Mouse (Mus musculus) intestine, embryonic 14.5 days (tissue): Measurements from ENCODE around the gene Tubgcp2. TPM values are rescaled to one million over a fixed set of nuclear protein-coding genes. Genes with fewer than 3 reads are reported as not detected.

Experiments
- ATAC-seq: fragments of 200-750 bp; cut with Nextera tagmentation; replicated peaks from 2 replicates; pipeline ENCODE4 v1.8.0; 2017; ENCODE audit warnings: low read depth, moderate number of reproducible peaks, moderate TSS enrichment, moderate library complexity; ENCODE audit not compliant: low FRiP score, low TSS enrichment
- DNase-seq: peaks from one replicate; pipeline ENCODE4 v3.0.0-alpha.2; 2018; ENCODE audit warnings: low spot score
- H3K27ac ChIP-seq: fragments of 300-500 bp; sonication (generic); 2 replicates; pipeline ENCODE4 v1.5.1; 2014; ENCODE audit warnings: low read depth, mild to moderate bottlenecking, control low read depth
- H3K27me3 ChIP-seq: fragments of 300-500 bp; sonication (generic); replicated peaks from 2 replicates; pipeline ENCODE4 v1.6.1; 2014; ENCODE audit warnings: low read length, control low read depth; ENCODE audit not compliant: control insufficient read depth, insufficient read depth
- H3K36me3 ChIP-seq: fragments of 300-500 bp; sonication (generic); 2 replicates; pipeline ENCODE4 v1.6.1; 2014; ENCODE audit warnings: low read length, control low read depth; ENCODE audit not compliant: control insufficient read depth, insufficient read depth
- H3K4me1 ChIP-seq: fragments of 300-500 bp; sonication (generic); replicated peaks from 2 replicates; pipeline ENCODE4 v1.6.1; 2014; ENCODE audit warnings: low read length, control low read depth, mixed read lengths; ENCODE audit not compliant: control insufficient read depth, insufficient read depth
- H3K4me2 ChIP-seq: fragments of 300-500 bp; sonication (generic); 2 replicates; pipeline ENCODE4 v1.6.1; 2014; ENCODE audit warnings: low read length
- H3K4me3 ChIP-seq: fragments of 300-500 bp; sonication (generic); 2 replicates; pipeline ENCODE4 v1.5.1; 2014; ENCODE audit warnings: low read depth, low read length, control low read depth, mixed read lengths
- H3K9ac ChIP-seq: fragments of 300-500 bp; sonication (generic); 2 replicates; pipeline ENCODE4 v1.6.1; 2014; ENCODE audit warnings: mild to moderate bottlenecking, low read length
- H3K9me3 ChIP-seq: fragments of 300-500 bp; sonication (generic); 2 replicates; pipeline ENCODE4 v1.6.1; 2016; ENCODE audit warnings: low read length, control low read depth; ENCODE audit not compliant: control insufficient read depth
- WGBS: fragments of 180-500 bp; shearing (Covaris S2); extraction: QIAGEN DNeasy Blood & Tissue Kit; methylation state at CpG from one replicate; pipeline ENCODE4 v1.1.7; 2014; 5-methylcytosine and 5-hydroxymethylcytosine counted together
- polyA plus RNA-seq: library from polyadenylated mRNA; unstranded; fragments of >200 nt; fragmentation: Nextera tagmentation; extraction: Ambion mirVana; gene quantifications from 2 replicates; pipeline ENCODE4 v1.2.1, GENCODE M21; 2014

The Tubgcp2 gene
- polyA plus RNA-seq: 56.0 and 61.2 TPM in 2 replicates

- WGBS: under 1% methylated on average over 69 of the region's 69 CpGs
- H3K27me3 ChIP-seq: no peaks in the 10 kb centered on the region
- H3K4me3 ChIP-seq: peak within 1 kb of the TSS; percentile 99
- ATAC-seq: peak; percentile 98
- peak within 1 kb of the TSS; percentile 88 for H3K27ac ChIP-seq
- peak within 1 kb of the TSS; percentile 77 for H3K9ac ChIP-seq
- no peaks in the 10 kb centered on the region for H3K9me3 ChIP-seq
- peak; percentile 97 for DNase-seq
- H3K36me3 ChIP-seq: peaks cover 37% of the 10 kb centered on the region
- H3K4me2 ChIP-seq: peak within 1 kb of the TSS; percentile 74
- H3K4me1 ChIP-seq: peaks cover 13% of the 10 kb centered on the region
Measured at GRCm38 (mm10) chr7:140036281-140037170, at the start of gene Tubgcp2, which contains the start of gene Zfp511. Gene Tubgcp2 (minus strand): TSS chr7:140036669. Gene Zfp511 (plus strand): TSS chr7:140036391.

GRCm38 (mm10) chr7:140082242-140082678 is 45.8 kb upstream of the Tubgcp2 start, which contains the start of gene Caly:
Gene Caly (minus strand): TSS chr7:140082548.
- DNase-seq: peak; percentile 70
- peaks cover 3% of the 10 kb centered on the region; the same call in 1 of the 2 replicates for H3K4me1 ChIP-seq
- ATAC-seq: peak; percentile 23; the same call in 1 of the 2 replicates
- no peak within 1 kb of the TSS for H3K27ac ChIP-seq
- no peaks in the 10 kb centered on the region for H3K9me3 ChIP-seq
- 6% methylated on average over 18 of the region's 18 CpGs for WGBS
- no peaks in the 10 kb centered on the region for H3K36me3 ChIP-seq
- H3K27me3 ChIP-seq: peaks cover 38% of the 10 kb centered on the region
- no peak within 1 kb of the TSS for H3K9ac ChIP-seq
- H3K4me2 ChIP-seq: no peak within 1 kb of the TSS
- H3K4me3 ChIP-seq: no peak within 1 kb of the TSS

- 0 out of 2 replicates have a peak, but pooled peaks have one; percentile 33 for ATAC-seq
Measured at GRCm38 (mm10) chr7:140081408-140082241, 45.2 kb upstream of the Tubgcp2 start.

GRCm38 (mm10) chr7:140080503-140081156 is 44.2 kb upstream of the Tubgcp2 start:
- H3K4me2 ChIP-seq: peak overlapping the region; percentile 47
- peak; percentile 76 for DNase-seq
- H3K27ac ChIP-seq: no peak overlapping the region
- H3K9ac ChIP-seq: no peak overlapping the region
- H3K36me3 ChIP-seq: no peaks in the 10 kb centered on the region
- WGBS: 4% methylated on average over 24 of the region's 24 CpGs
- peaks cover 3% of the 10 kb centered on the region; the same call in 1 of the 2 replicates for H3K4me1 ChIP-seq
- ATAC-seq: peak; percentile 59; the same call in 1 of the 2 replicates
- H3K9me3 ChIP-seq: no peaks in the 10 kb centered on the region
- peaks cover 38% of the 10 kb centered on the region for H3K27me3 ChIP-seq
- peak overlapping the region; percentile 28 for H3K4me3 ChIP-seq

More at GRCm38 (mm10) chr7:140081408-140082241, 45.2 kb upstream of the Tubgcp2 start:
- Histone ChIP-seq H3K9ac (no peak overlapping the region), H3K27ac (no peak overlapping the region), H3K4me3 (no peak overlapping the region), H3K4me2 (no peak overlapping the region), H3K4me1 (peaks cover 3% of the 10 kb centered on the region; the same call in 1 of the 2 replicates), H3K9me3 (no peaks in the 10 kb centered on the region), H3K27me3 (peaks cover 38% of the 10 kb centered on the region), H3K36me3 (no peaks in the 10 kb centered on the region)
- no peak for DNase-seq
- WGBS: 26% methylated on average over 20 of the region's 20 CpGs

- Histone ChIP-seq H3K9me3 (no peaks in the 10 kb centered on the region), H3K4me1 (peaks cover 3% of the 10 kb centered on the region; the same call in 1 of the 2 replicates), H3K27me3 (peaks cover 38% of the 10 kb centered on the region), H3K4me3 (no peak overlapping the region), H3K4me2 (no peak overlapping the region), H3K36me3 (no peaks in the 10 kb centered on the region), H3K9ac (no peak overlapping the region), H3K27ac (no peak overlapping the region)
- ATAC-seq: no peak
- DNase-seq: peak; percentile 78
- WGBS: 5% methylated on average over 5 of the region's 5 CpGs
Measured at GRCm38 (mm10) chr7:140078711-140079110, 42.2 kb upstream of the Tubgcp2 start.

GRCm38 (mm10) chr7:140077698-140078097 is 41.2 kb upstream of the Tubgcp2 start:
- ATAC-seq: no peak

GRCm38 (mm10) chr7:140070042-140070711 is 33.7 kb upstream of the Tubgcp2 start:
- H3K4me2 ChIP-seq: peak overlapping the region; percentile 48
- no peaks in the 10 kb centered on the region for H3K36me3 ChIP-seq
- 28% methylated on average over 38 of the region's 39 CpGs for WGBS
- no peaks in the 10 kb centered on the region for H3K4me1 ChIP-seq
- H3K9ac ChIP-seq: peak overlapping the region; percentile 44
- 0 out of 2 replicates have a peak overlapping the region, but pooled peaks have one; percentile 9 for H3K4me3 ChIP-seq
- peaks cover 13% of the 10 kb centered on the region; the same call in 1 of the 2 replicates for H3K27me3 ChIP-seq
- ATAC-seq (no peak), DNase-seq (no peak)
- no peak overlapping the region for H3K27ac ChIP-seq
- H3K9me3 ChIP-seq: no peaks in the 10 kb centered on the region

More at GRCm38 (mm10) chr7:140077698-140078097, 41.2 kb upstream of the Tubgcp2 start:
- no peaks in the 10 kb centered on the region for H3K9me3 ChIP-seq
- peaks cover 3% of the 10 kb centered on the region; the same call in 1 of the 2 replicates for H3K4me1 ChIP-seq
- no peak overlapping the region for H3K9ac ChIP-seq
- DNase-seq: no peak
- H3K4me2 ChIP-seq: no peak overlapping the region
- 73% methylated on average over 6 of the region's 6 CpGs for WGBS
- no peak overlapping the region for H3K27ac ChIP-seq
- no peaks in the 10 kb centered on the region for H3K36me3 ChIP-seq
- H3K27me3 ChIP-seq: peaks cover 35% of the 10 kb centered on the region
- no peak overlapping the region for H3K4me3 ChIP-seq
